Mouse (Mus musculus) testis, adult 2 months (tissue): Measurements from ENCODE around the gene Krt86. TPM values are rescaled to one million over a fixed set of nuclear protein-coding genes. Genes with fewer than 3 reads are reported as not detected.
A peak's percentile ranks its signal among the peaks of the same experiment; 100 is the strongest.

Experiments used
- H3K27ac ChIP-seq: fragments of 200-500 bp; 2 replicates; pipeline ENCODE4 v1.5.1; 2012; ENCODE audit warnings: low read depth, low read length; ENCODE audit not compliant: control insufficient read depth, insufficient read depth
- H3K27me3 ChIP-seq: fragments of 200-500 bp; 2 replicates; pipeline ENCODE4 v1.6.1; 2012; ENCODE audit warnings: mild to moderate bottlenecking, low read length, moderate library complexity; ENCODE audit not compliant: control insufficient read depth, insufficient read depth
- H3K36me3 ChIP-seq: fragments of 200-500 bp; 2 replicates; pipeline ENCODE4 v1.6.1; 2012; ENCODE audit warnings: mild to moderate bottlenecking, low read length; ENCODE audit not compliant: control insufficient read depth, insufficient read depth
- H3K4me1 ChIP-seq: fragments of 200-500 bp; 2 replicates; pipeline ENCODE4 v1.6.1; 2012; ENCODE audit warnings: low read length; ENCODE audit not compliant: control insufficient read depth, insufficient read depth
- H3K4me3 ChIP-seq: fragments of 200-500 bp; 2 replicates; pipeline ENCODE4 v1.5.1; 2012; ENCODE audit warnings: low read depth, mild to moderate bottlenecking, low read length, moderate library complexity, mixed read lengths; ENCODE audit not compliant: control insufficient read depth
- CTCF ChIP-seq: fragments of 200-500 bp; IDR thresholded peaks from 2 replicates; pipeline ENCODE4 v1.5.1; 2012; ENCODE audit warnings: low read depth, mild to moderate bottlenecking, inconsistent platforms, low read length, moderate library complexity; ENCODE audit not compliant: control insufficient read depth, insufficient read depth, insufficient replicate concordance
- POLR2A ChIP-seq: fragments of 200-500 bp; IDR thresholded peaks from 2 replicates; pipeline ENCODE4 v1.6.1; 2012; ENCODE audit warnings: low read depth, mild to moderate bottlenecking, inconsistent platforms, low read length, moderate library complexity; ENCODE audit not compliant: control insufficient read depth
- polyA plus RNA-seq: library from polyadenylated mRNA; depleted of rRNA; stranded (reverse); fragments of >200 nt; gene quantifications from 2 replicates; pipeline ENCODE4 v1.2.3, GENCODE M21; 2012; rRNA removed

Krt86 gene
- polyA plus RNA-seq = 0.12 and 0.29 TPM in 2 replicates

DNA sequence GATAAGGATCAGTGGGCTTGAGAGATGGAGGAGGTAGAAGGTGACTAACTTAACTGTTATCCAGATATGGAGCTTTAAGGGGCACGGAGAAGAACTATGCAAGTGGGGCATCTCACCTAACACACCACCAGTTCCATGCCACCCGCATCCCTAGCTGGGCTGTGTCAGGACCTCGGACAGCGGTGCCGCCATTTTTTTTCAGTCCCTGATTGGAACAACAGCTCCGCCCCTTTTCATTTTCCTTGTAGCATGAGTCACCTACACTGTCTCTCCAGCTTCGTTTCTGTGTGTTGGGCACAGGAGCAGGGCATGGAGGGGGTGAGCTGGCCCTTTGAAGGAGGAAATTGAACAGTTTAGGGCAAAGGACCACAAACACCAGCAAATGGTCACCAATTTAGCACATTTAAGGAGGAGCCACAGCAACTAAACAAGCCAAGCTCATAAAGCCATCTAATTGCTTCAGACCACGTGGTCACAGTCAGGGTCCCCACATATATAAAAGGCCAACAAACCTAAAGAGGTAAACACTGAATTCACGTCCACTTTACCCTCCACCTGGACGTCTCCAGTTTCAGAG is at the start of gene Krt86:
Gene Krt86, plus strand, starts transcription at position 527 of the 577 bp plus-strand sequence.
- no peaks in the 10 kb centered on the region for H3K27me3 ChIP-seq
- no peaks in the 10 kb centered on the region for H3K4me1 ChIP-seq
- no peaks in the 10 kb centered on the region for H3K36me3 ChIP-seq
- no peak within 1 kb of the TSS for H3K4me3 ChIP-seq
- TF ChIP-seq POLR2A (no peak), CTCF (no peak)
- no peak within 1 kb of the TSS for H3K27ac ChIP-seq

DNA sequence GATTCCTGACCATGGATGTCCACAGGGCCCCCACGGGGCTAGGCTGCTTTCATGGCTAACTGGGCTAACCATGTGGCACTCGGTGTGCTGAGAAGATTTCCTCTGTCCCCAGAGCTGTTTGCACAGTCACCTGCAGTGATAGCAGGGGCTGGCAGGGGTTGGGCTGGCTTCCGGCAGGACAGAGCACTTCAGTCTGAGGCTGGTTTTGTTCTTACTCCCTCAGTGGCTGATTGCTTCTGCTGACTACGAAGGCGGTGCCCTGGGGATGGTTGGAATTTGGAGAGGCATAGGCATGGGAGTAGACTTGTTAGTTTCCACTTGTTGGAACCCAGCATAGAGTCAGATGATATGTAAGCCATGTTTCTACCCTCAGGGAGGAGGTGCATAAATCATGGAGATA is 48.4 kb upstream of the Krt86 start:
- TF ChIP-seq CTCF = no peak
- no peak for TF ChIP-seq POLR2A
- H3K4me3 ChIP-seq = no peak overlapping the region
- H3K4me1 ChIP-seq = no peaks in the 10 kb centered on the region
- no peak overlapping the region for H3K27ac ChIP-seq
- no peaks in the 10 kb centered on the region for H3K27me3 ChIP-seq
- H3K36me3 ChIP-seq = no peaks in the 10 kb centered on the region

DNA sequence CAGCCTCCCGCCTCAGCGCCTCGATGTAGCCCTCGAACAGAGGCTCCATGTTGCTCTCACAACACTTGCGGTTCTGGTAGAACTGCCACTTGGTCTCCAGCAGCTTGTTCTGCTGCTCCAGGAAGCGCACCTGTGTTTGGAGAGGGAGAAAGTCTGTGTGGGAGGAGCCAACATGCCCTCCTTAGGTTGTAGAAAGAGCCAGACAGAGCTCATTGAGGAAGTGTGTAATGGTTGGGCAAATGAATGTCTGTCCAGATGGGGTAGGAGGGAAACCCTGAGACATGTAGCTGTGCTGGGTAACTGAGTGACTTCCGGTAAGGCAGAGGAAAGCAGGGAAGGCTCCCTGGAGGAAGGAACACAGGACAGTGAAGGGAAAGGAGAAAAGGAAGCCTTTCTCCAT is 36.7 kb upstream of the Krt86 start:
- TF ChIP-seq POLR2A = no peak
- no peak for TF ChIP-seq CTCF
- Histone ChIP-seq H3K36me3 (no peaks in the 10 kb centered on the region), H3K27me3 (peaks cover 4% of the 10 kb centered on the region; the same call in 1 of the 2 replicates), H3K4me1 (peaks cover 6% of the 10 kb centered on the region; the same call in 1 of the 2 replicates), H3K27ac (no peak overlapping the region), H3K4me3 (no peak overlapping the region)

DNA sequence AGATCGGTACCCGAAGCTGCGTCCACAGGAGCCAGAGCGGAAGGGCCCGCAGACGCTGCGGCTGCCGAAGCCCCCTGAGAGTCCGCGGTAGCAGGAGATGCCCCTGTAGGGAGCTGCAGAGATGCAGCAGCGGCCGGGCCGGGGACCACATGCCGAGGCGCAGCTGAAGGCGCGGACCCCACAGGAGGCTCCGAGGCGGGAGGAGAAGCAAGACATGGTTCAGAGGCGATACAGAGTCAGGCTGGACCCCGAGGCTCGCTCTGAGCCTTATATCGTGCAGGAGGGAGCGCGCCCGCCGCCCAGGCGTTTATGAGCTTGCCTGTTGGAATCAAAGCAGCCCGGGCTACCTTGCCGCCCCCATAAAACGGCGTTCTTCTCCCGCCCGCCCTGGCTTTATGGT is 34.7 kb upstream of the Krt86 start, which contains the start of gene Krt87:
Gene Krt87, minus strand, starts transcription at position 250 of the 400 bp plus-strand sequence.
- peak within 1 kb of the TSS; percentile 27 for H3K4me3 ChIP-seq
- TF ChIP-seq CTCF = no peak
- TF ChIP-seq POLR2A = no peak
- H3K4me1 ChIP-seq = peaks cover 6% of the 10 kb centered on the region; the same call in 1 of the 2 replicates
- H3K27me3 ChIP-seq = peaks cover 4% of the 10 kb centered on the region; the same call in 1 of the 2 replicates
- no peaks in the 10 kb centered on the region for H3K36me3 ChIP-seq
- H3K27ac ChIP-seq = no peak within 1 kb of the TSS

DNA sequence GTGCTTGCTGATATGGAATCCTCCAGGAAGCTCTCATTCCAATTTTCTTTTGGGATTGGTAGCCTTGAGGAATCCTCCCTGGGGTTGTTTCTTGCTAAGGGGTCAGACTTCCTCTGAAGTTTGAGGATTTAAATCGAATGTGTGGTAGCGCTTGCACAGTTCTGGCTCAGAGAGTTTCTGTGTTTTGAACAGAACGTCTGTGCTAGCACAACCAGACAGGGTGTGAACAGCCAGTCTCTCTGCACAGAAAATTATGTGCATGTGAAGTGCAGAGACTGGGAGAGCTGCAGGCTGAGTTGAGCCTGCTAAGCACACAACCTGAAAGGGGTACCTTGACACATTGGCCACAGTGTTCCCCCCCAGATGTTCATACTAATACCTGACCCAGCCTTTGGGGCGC is 32.4 kb upstream of the Krt86 start:
- no peak overlapping the region for H3K27ac ChIP-seq
- H3K4me3 ChIP-seq = no peak overlapping the region
- no peaks in the 10 kb centered on the region for H3K36me3 ChIP-seq
- H3K27me3 ChIP-seq = peaks cover 4% of the 10 kb centered on the region; the same call in 1 of the 2 replicates
- H3K4me1 ChIP-seq = peaks cover 6% of the 10 kb centered on the region; the same call in 1 of the 2 replicates
- TF ChIP-seq POLR2A = no peak
- no peak for TF ChIP-seq CTCF

DNA sequence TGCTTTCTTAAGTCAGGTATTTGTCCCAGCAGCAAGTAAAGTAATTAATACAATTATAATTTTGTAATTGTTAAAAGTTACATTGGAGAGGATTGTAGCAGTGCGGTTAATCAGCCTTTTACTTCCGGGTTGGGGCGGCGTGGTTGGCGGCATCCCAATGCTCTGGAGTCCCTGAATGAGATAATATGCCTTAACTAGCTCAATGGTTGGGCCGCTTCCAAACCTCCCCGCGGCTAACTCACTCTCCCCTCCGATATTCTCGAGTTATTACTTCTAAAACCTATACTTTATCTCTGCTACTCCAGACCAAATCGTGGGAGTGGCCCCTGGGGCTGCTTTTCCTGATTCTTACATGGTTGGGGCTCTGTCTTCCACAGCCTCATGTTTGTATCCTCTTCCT is 26.7 kb upstream of the Krt86 start:
- no peak for TF ChIP-seq POLR2A
- peaks cover 2% of the 10 kb centered on the region for H3K4me1 ChIP-seq
- H3K27ac ChIP-seq = no peak overlapping the region
- H3K4me3 ChIP-seq = peak overlapping the region; percentile 75
- no peaks in the 10 kb centered on the region for H3K27me3 ChIP-seq
- no peaks in the 10 kb centered on the region for H3K36me3 ChIP-seq

DNA sequence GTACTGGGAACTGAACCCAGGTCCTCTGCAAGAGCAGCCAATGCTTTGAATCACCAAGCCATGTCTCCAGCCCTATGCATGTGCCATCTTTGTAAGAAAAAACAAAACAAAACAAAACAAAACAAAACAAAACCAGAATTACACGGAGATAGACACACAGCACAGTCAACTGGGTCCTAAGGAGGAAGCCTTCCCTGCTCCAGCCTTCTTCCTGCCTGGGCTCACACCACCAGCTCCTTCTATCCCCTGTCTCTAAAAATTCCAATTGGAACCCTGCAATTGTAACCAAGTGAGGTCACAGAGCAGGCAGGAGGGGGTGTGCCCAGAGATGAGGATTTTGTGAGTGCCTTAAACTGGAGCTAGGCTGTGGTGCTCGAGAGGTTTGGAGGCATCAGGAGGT is 25.8 kb upstream of the Krt86 start, which contains the start of gene Krt88:
Gene Krt88, plus strand, starts transcription at position 301 of the 400 bp plus-strand sequence.
- H3K4me3 ChIP-seq = peak within 1 kb of the TSS; percentile 82
- H3K36me3 ChIP-seq = no peaks in the 10 kb centered on the region
- peaks cover 2% of the 10 kb centered on the region for H3K4me1 ChIP-seq
- peak within 1 kb of the TSS; percentile 61 for H3K27ac ChIP-seq
- TF ChIP-seq CTCF (no peak), POLR2A (peak; percentile 72; the same call in 1 of the 2 replicates)
- H3K27me3 ChIP-seq = no peaks in the 10 kb centered on the region
